Mouse (Mus musculus) lung, postnatal 0 days (tissue): ENCODE results near the gene Nr5a2.

ENCODE experiments used
- CTCF ChIP-seq: IDR thresholded peaks from 2 replicates; pipeline ENCODE4 v1.5.1; 2016; ENCODE audit warnings: antibody characterized with exemption, mild to moderate bottlenecking
- EP300 ChIP-seq: IDR thresholded peaks from 2 replicates; pipeline ENCODE4 v1.6.1; 2016; ENCODE audit warnings: antibody characterized with exemption, mild to moderate bottlenecking, control low read depth

DNA sequence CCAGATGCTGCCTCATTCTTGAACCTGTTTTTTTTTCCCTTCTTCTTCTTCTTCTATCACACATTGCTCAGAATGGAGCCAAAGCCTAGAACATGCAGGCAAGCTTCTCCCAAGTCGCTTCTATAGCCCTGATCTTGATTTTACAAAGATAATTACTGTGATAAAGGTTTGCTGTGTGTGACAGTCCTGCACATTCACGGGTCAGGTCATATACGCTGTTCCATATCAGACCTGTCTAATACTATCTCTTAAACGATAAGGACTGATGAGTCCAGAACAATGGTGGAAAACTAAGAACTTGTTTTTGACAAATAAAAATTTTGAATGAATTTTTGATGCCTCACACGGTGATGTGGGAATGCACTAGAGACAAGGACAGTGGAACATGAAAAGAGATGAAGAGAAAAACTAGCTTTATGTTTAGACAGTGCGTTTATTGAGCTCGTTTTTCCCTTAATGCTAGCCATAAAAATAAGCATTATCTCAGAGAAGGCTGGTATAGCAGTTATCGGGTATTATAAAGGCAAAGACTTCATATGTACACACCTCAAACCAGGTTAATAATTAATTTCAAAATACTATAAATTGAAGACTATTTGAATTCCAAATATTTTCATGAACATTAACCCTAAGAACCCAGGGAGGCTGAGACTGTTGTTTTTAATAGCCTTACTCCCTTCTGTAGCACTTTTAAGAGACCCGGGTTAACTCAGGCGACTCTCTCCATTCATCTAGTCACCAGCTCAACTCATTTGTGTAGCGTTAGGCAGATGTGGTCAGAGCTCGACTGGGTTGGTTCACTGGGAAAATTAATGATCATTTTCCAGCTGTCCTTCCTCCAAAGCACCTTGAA lies 49.3 kb downstream of the Nr5a2 start:
- TF ChIP-seq CTCF: no peak
- no peak for TF ChIP-seq EP300
